Mouse (Mus musculus) thymus, adult 2 months (tissue): ENCODE measurements around the gene Hadh. TPM values are rescaled to one million over a fixed set of nuclear protein-coding genes. Genes with fewer than 3 reads are reported as not detected.

Experiments
- DNase-seq: peaks from one replicate; pipeline ENCODE4 v3.0.0; 2021
- H3K27ac ChIP-seq: fragments of 200-500 bp; 2 replicates; pipeline ENCODE4 v1.5.1; 2012; ENCODE audit warnings: low read length, control low read depth; ENCODE audit not compliant: control insufficient read depth, insufficient read depth
- H3K27me3 ChIP-seq: fragments of 200-500 bp; 2 replicates; pipeline ENCODE4 v1.6.1; 2012; ENCODE audit warnings: mild to moderate bottlenecking, low read length, moderate library complexity, mixed read lengths; ENCODE audit not compliant: control insufficient read depth, insufficient read depth
- H3K36me3 ChIP-seq: fragments of 200-500 bp; 2 replicates; pipeline ENCODE4 v1.6.1; 2012; ENCODE audit warnings: mild to moderate bottlenecking, low read length, moderate library complexity; ENCODE audit not compliant: control insufficient read depth, insufficient read depth
- H3K4me1 ChIP-seq: fragments of 200-500 bp; replicated peaks from 2 replicates; pipeline ENCODE4 v1.6.1; 2012; ENCODE audit warnings: low read length; ENCODE audit not compliant: control insufficient read depth, insufficient read depth
- H3K4me3 ChIP-seq: fragments of 200-500 bp; 2 replicates; pipeline ENCODE4 v1.5.1; 2012; ENCODE audit warnings: mild to moderate bottlenecking, low read length, control low read depth, moderate library complexity; ENCODE audit not compliant: control insufficient read depth, insufficient read depth
- CTCF ChIP-seq: fragments of 200-500 bp; IDR thresholded peaks from 2 replicates; pipeline ENCODE4 v1.5.1; 2012; ENCODE audit warnings: mild to moderate bottlenecking, control low read depth, low read length, moderate library complexity, borderline replicate concordance; ENCODE audit not compliant: control insufficient read depth, poor library complexity, insufficient read depth; ENCODE audit errors: extremely low read depth
- POLR2A ChIP-seq: fragments of 200-500 bp; IDR thresholded peaks from 2 replicates; pipeline ENCODE4 v1.6.1; 2012; ENCODE audit warnings: mild to moderate bottlenecking, low read length, control low read depth, moderate library complexity; ENCODE audit not compliant: control insufficient read depth, poor library complexity, insufficient read depth; ENCODE audit errors: extremely low read depth
- WGBS: fragments of 180-500 bp; shearing (Covaris S2); methylation state at CpG from one replicate; pipeline ENCODE4 v1.1.7; 2018; 5-methylcytosine and 5-hydroxymethylcytosine counted together
- polyA plus RNA-seq: library from polyadenylated mRNA; depleted of rRNA; stranded (reverse); fragments of >200 nt; gene quantifications from 2 replicates; pipeline ENCODE4 v1.2.3, GENCODE M21; 2012

The Hadh gene
- polyA plus RNA-seq, 1 experiment: 101 TPM

DNA sequence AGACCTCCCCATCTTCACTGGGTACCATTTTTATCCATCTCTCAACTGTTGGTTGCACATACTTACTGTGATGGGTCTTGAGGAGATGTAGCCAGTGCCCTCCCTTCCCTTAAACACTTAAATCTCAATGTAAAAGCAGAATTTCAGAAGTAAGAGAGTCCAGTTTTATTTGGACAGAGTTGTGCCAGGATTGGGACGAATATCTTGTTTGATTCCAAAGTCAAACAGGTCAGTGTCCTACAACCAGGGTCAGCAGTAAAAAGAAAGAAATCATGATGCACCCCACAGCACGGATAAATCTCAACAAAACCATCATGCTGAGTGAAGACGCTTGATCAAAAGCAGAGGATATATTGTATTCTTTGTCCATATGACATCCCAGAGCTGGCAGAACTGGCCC, 35.9 kb upstream of the Hadh start:
- H3K36me3 ChIP-seq: no peaks in the 10 kb centered on the region
- TF ChIP-seq POLR2A (no peak), CTCF (no peak)
- no peaks in the 10 kb centered on the region for H3K27me3 ChIP-seq
- no peak for DNase-seq
- H3K4me3 ChIP-seq: no peak overlapping the region
- no peak overlapping the region for H3K27ac ChIP-seq
- 95% methylated on average over 3 of the region's 3 CpGs for WGBS
- H3K4me1 ChIP-seq: no peaks in the 10 kb centered on the region

DNA sequence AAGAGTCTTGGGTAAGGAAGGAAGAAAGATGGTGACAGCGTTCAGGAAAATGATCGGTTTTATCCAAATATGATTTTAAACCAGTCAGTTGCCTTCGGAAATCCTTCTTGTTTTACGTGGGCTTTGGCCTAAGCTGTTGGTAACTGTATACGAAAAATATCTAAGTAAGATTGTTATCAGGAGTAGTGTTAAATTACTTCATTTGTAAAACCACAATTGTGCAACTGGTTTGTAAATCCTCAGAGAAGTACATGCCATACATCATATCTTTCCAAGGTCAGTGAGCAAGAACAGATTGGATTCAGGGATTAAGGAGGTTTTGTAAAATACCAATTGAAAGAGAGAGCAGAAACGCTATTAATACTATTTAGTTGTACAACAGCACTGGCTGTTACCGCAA, 34.4 kb upstream of the Hadh start:
- no peak overlapping the region for H3K27ac ChIP-seq
- WGBS: 90% methylated on average over 7 of the region's 7 CpGs
- no peaks in the 10 kb centered on the region for H3K36me3 ChIP-seq
- no peak for DNase-seq
- peaks cover 5% of the 10 kb centered on the region for H3K4me1 ChIP-seq
- no peak for TF ChIP-seq POLR2A
- TF ChIP-seq CTCF: no peak
- H3K4me3 ChIP-seq: no peak overlapping the region
- H3K27me3 ChIP-seq: no peaks in the 10 kb centered on the region

DNA sequence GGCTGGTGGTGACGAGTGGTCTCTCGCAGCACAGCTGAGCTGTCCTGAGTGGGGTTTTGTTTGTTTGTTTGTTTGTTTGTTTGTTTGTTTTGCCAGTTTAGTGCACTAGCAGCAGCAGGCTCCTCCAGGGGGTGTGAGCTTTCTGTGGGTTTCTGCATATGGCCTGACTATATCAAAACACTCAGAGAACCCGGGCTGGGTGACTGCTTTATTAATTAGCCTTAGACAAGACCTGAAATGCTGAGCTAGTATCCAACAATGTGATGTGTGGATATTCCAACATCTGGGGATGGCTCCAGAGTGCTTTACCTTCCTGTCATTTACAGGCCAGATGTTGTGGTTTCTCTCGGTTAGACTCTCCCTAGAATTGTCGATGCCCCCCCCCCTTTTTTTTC, 31.4 kb upstream of the Hadh start:
- no peak overlapping the region for H3K27ac ChIP-seq
- no peaks in the 10 kb centered on the region for H3K36me3 ChIP-seq
- DNase-seq: no peak
- WGBS: 1% methylated on average over 5 of the region's 5 CpGs
- H3K27me3 ChIP-seq: no peaks in the 10 kb centered on the region
- TF ChIP-seq POLR2A (no peak), CTCF (no peak)
- peak overlapping the region; percentile 19 for H3K4me3 ChIP-seq
- peaks cover 5% of the 10 kb centered on the region for H3K4me1 ChIP-seq

DNA sequence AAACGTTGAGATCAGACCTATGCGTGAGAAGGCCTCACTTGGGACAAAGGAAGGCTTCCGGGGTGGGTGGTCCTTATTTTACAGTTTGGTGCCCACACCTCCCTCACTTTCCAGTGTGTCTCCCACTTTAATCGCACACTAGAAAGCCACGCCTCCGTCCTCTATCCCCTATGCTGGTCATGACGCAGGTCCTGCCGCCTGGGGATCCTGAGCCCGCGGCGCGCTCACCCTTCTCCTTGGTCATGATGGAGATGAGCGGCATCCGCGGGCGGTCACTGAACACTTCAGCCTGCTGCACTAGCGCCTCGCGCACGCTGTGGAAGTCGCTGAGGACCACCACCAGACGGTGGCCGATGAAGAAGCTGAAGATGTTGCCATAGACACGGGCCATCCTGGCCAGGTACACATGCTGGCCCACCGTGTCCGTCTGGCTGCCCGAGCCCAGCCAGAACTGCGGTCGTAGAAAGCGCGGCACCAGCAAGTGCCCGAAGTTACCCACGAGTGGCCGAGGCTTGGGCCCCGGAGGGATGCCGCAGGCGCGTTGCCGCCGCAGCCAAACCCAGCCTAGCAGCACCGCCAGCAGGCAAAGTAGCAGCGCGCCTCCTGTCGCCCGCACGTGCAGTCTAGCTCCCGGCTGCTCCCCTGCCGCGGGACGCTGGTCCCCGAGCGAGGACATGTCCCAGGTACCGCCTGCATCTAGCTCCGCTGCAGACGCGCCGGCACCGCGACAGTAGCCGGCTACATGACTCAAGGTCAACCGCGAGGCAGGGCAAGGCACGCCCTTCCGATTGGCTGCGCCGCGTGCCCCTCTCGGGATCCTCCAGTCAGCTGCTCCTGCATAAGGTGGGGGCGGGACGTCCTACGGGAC, 30.8 kb upstream of the Hadh start, which contains the start of gene Cyp2u1:
Cyp2u1 (minus strand) TSS at position 776 of the 868 bp plus-strand sequence.
- Histone ChIP-seq H3K4me3 (peak within 1 kb of the TSS; percentile 51), H3K27ac (no peak within 1 kb of the TSS), H3K36me3 (no peaks in the 10 kb centered on the region), H3K27me3 (no peaks in the 10 kb centered on the region), H3K4me1 (peaks cover 5% of the 10 kb centered on the region)
- TF ChIP-seq CTCF: 0 out of 2 replicates have a peak, but pooled peaks have one; percentile 61
- no peak for TF ChIP-seq POLR2A
- 3% methylated on average over 71 of the region's 71 CpGs for WGBS
- DNase-seq: peak; percentile 87

DNA sequence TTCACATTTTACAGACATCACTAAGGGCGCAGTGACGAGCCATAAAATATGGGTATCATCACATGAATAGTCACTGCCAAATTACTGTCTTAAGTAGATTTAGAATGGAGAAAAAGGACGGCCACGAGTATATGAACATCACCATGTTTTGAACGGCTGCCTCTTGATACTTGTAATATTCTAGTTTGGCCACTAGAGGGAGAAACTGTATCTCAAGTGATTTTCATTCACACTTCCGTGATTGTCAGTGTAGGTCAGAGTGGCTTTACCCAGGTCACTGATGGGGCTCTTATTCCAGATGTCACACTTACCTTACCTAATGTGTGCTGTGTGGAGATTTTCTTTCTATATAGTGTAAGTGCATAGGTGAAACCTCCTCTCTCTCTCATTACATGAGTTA, 28.0 kb upstream of the Hadh start:
- Histone ChIP-seq H3K4me1 (peaks cover 5% of the 10 kb centered on the region), H3K36me3 (no peaks in the 10 kb centered on the region), H3K27me3 (no peaks in the 10 kb centered on the region), H3K4me3 (no peak overlapping the region), H3K27ac (no peak overlapping the region)
- WGBS: 11% methylated on average over 6 of the region's 6 CpGs
- DNase-seq: no peak
- TF ChIP-seq CTCF: no peak
- no peak for TF ChIP-seq POLR2A

DNA sequence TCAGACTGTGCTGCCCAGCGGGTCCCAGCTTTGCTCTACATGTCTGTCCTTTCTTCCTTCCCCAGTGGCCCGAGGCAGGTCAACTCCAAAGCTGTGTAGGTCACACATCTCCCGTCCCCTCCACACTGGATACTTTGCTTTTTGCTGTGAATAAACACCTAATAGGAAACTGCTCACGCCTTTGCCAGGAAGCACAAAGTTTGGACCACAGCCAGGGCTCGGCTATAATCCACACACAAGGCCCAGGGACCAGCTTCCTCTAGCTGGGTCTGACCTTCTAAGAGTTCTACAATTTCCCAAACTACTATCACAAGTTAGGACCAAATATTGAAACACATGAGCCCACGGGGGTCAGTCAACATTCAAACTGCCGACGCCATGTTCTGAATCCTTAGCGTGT, 27.2 kb upstream of the Hadh start:
- TF ChIP-seq POLR2A (no peak), CTCF (no peak)
- Histone ChIP-seq H3K4me1 (peaks cover 5% of the 10 kb centered on the region), H3K27me3 (no peaks in the 10 kb centered on the region), H3K4me3 (no peak overlapping the region), H3K27ac (no peak overlapping the region), H3K36me3 (no peaks in the 10 kb centered on the region)
- no peak for DNase-seq
- 93% methylated on average over 9 of the region's 9 CpGs for WGBS
